Mouse (Mus musculus) liver, embryonic 14.5 days (tissue): ENCODE results near the gene Pygo2.

Experiments
- CTCF ChIP-seq: IDR thresholded peaks from 2 replicates; pipeline ENCODE4 v1.5.1; 2016; ENCODE audit warnings: antibody characterized with exemption, low read depth, control low read depth
- EP300 ChIP-seq: IDR thresholded peaks from 2 replicates; pipeline ENCODE4 v1.6.1; 2016; ENCODE audit warnings: antibody characterized with exemption, low read depth

GRCm38 (mm10) chr3:89394006-89394893 lies 35.8 kb upstream of the Pygo2 start, which contains the start of gene Zbtb7b:
- TF ChIP-seq CTCF (peak; percentile 62), EP300 (no peak)
